Mouse (Mus musculus) layer of hippocampus, postnatal 36 days (tissue): ENCODE results near the gene Bcap29. TPM values are rescaled to one million over a fixed set of nuclear protein-coding genes. Genes with fewer than 3 reads are reported as not detected.
"Not testable (repeated sequence)": the region's sequence is repeated elsewhere in the genome, so short reads cannot be mapped to it uniquely, and the experiment has no call there.

Source experiments
- DNase-seq, 2 experiments: peaks; one replicate each; pipeline ENCODE4 v3.0.0; 2022
- total RNA-seq, 2 experiments: library from RNA; stranded (reverse); gene quantifications; 2 replicates each; pipeline ENCODE4 v1.2.3; 2021

Bcap29 gene
- total RNA-seq = 10 to 100 TPM; 35.1 to 42.4 TPM

DNA sequence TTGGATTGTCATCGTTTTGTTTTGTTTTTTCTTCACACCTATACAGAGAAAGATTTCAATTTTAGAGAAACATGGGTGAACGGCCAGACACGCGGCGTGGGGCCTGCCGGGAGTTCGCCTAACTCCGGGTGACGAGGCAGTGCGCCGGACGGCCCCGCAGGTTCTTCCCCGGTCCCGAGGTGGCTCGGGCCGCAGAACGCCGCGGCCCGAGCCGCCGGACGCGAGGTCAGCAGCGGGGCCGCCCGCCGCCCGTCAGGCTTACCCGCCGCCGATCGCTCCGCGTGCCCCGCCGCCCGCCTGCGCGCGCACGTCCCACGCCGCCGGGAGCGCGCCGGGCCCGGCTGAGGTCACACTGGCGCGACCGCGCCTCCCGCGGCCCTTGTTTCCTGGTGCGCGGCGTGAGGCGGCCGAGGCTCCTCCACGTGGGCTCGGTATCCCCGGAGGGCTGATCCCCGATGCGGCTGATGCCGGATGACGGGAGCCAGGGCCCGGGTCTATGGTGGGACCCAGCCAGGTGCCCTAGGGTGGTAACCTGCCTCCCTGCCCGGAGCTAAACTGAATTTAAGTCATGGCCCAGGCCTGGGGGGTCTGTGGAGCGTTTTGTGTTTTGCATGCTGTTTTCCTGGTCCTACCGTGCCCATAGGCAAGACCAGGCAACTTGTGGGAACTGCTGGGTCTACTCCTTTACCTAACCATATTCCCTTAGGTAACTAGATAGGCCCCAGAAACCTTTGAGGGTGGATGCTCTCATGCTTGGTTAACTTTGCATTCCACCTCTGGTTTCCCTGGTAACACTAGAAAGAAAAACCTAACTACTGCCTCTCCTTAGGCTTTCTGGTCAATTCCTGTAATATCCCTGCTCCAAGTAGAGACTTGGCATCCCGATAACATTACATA, at the start of gene Bcap29:
TSS of gene Bcap29 (minus strand) at position 316 of the 897 bp plus-strand sequence.
- DNase-seq = peak; percentile 43 to 49

DNA sequence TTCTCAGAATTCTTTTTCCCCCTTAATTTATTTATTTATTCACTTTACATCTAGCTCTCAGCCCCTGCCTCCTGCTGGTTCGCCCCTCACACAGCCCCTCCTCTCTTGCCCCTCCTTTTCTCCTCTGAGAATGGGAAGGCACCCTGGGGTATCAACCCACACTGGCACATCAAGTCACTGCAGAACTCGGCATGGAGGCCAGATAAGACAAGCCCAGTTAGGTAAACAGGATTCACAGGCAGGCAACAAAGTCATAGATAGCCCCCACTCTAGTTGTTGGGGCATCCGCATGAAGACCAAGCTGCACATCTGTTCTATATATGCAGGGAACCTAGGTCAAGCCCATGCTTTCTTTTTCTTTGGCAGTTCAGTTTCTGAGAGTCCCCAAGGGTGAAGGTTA, 32.7 kb upstream of the Bcap29 start:
- no peak for DNase-seq

DNA sequence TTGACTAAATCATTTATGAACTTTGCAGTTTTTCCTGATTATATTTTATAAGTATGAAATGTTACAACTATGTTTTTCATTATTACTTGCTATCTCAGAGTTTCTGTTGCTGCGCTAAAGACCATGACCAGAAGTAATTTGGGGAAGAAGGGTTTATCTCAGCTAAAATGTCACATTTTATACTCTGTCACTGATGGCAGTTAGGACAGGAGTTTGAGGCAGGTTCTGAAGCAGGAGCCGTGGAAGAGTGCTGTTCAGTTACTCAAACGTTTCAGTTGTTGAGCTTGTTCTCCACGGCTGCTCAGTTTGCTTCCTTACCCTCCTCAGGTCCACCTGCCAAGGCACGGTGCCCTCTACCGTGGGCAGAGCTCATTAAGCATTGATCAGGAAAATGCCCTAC, 31.5 kb upstream of the Bcap29 start:
- DNase-seq = no peak

DNA sequence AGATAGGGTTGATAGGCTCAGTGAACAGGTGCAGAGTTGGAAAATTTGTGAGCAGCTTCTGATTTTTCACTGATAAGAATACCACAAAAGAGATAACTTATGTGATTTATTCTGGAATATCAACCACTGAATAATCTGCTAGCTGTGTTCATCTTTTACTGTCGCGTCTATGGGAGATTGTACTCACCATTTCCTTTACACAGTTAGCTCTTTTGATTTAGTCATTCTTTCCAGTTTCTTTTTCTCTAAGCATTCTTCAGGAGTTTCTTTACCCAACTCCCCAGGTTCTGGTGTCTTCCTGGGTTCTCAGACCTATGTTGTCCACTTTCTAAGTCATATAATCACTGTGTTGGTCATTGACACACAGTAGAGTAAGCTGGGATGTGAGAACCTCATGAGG, 22.4 kb upstream of the Bcap29 start:
- DNase-seq = no peak

DNA sequence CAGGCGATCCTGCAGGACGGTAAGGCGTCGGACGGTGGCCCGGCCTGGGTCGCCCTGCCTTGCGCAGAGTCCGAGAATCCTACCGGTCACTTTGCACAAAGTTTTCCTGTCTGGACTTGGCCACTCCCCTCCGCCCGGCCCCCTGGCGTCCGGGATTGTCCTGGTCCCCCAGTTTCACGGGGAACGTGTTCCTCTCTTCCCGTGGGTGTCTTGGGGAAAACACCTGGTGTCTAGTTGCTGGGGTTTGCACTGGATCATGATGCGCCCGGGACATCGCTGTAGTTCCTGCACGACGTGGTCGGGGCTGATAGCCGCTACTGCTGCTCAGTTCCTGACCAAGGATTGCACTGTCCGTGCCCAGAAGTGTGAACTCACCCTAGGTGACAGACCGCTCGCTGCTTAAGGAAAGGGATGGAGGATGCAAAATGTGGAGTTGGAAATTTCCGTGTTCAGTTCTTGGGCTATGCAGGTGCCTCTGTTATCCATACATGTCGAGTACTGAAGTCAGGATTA, 20.6 kb upstream of the Bcap29 start:
- no peak for DNase-seq

DNA sequence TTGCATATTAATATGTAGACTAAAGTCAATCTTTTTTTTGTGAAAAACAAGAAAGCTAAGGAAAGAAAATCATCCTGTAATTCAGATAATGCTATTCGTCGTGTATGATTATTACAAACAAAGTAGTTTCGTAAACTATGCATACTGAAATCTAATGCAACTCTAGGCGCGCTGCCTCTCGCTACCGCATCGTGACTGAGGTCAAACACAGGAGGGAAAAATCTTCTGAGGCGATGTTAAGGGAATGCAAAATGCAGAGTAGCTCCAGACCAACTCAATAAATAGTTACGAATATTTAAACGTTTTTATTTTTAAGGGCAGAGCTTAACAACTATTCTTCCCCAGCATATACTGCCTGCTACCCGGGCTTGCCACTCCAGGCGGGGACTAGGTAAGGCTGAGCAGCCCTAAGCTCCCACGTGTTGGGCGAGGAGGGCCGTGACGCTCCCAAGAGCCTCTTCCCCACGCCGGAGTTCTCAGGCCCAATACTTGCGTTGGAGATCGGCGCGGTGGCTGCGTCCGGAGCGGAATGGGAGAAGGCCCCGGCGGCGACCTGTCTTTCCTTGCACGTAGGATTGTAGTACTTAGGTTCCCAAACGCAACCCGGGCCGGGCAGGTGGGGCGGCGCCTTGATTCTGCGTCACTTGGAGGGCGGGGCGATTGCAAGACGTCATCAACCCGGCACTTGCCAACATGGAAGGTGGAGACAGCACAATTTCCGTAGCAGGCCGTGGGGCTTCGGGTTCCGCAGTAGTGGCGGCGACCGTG, 19.9 kb upstream of the Bcap29 start, which contains the start of the genes Dus4l and Cog5:
TSS of gene Dus4l (minus strand) at position 630 of the 768 bp plus-strand sequence.
TSS of gene Cog5 (plus strand) at position 673 of the 768 bp plus-strand sequence.
- DNase-seq = peak; percentile 97 to 98

DNA sequence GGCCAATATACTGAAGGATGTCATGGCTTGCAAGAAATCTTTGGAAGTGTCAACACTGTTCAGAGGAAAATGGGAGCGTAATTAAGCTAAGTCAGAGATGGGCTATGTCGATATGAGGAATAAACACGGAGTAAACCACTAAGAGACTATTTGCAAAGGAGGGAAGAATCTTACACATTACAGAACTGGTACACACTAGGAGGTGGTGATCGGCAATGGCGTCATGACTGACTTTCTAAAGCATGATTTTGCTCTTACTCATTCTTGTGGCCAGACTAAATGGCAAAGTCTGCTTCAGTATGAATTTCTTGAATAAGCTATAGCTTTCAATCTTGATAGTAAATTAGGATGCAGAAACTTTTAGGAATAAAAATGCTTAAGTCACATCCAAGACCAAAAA, 19.2 kb upstream of the Bcap29 start:
- DNase-seq = no peak

DNA sequence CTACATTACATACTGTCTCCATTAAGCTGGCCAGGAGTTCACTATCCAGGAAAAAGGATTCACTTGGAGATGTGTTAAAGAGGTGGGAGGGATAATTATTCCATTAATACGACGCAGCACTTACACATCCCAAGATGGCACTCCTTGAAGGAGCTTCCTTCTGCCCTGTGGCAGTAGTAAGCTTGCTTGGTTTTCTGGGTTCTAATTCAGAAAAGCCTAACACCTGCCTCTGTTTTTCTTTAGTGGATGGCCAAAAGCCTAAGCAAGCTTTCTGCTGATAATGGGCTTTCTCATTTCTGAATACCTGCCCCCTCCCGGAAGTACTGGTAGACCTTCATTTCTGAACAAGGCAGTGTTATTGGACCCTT, 766 bp upstream of the Bcap29 start:
- no peak for DNase-seq

DNA sequence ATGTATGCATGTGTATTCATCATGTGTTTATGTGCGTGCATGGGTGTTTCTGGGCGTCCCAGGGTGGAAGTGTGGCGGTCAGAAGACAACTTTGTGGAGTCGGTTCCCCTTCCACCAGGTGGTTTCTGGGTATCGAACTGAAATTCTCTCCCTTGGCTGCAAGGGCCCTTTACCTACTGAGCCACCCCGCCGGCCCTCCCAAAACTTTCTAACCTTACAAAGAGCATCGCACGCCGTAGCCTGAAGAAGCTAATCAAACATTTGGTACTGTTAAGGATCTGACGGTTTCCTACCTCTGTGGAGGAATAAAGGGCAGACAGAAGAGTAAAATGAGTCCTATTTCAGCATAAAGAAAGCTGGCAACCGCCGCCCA, 502 bp downstream of the Bcap29 start:
- no peak for DNase-seq

DNA sequence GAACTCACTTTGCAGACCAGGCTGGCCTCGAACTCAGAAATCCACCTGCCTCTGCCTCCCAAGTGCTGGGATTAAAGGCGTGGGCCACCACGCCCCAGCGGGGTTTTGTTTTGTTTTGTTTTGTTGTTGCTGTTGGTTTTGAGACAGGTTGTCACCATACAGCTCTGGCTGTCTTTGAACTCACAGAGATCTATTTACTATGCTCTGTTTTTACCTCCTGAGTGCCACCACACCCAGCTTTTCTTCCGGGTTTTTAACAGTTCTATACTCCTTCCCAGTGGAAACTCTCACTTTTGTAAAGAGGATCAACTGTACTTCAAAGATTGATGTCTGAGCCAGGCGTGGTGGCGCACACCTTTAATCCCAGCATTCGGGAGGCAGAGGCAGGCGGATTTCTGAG, 6.1 kb downstream of the Bcap29 start:
- DNase-seq = not testable (repeated sequence)

DNA sequence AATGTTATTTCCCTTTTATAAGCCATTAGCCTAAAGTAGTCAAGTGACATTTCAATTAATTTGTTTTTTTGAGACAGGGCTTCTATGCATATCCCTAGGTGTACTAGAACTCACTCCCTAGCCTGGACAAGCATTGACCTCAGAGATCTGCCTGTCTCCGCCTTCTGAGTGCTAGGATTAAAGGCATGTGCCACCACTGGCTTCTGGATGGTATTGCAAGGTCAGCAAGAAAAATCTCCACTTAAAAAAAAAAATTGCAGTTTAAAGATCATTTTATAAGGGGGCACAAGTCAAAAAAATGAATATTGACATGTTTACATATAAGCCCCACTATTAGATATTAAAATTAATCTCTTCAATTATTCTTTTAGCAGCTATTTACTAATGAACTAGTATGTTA, 9.4 kb downstream of the Bcap29 start:
- no peak for DNase-seq

DNA sequence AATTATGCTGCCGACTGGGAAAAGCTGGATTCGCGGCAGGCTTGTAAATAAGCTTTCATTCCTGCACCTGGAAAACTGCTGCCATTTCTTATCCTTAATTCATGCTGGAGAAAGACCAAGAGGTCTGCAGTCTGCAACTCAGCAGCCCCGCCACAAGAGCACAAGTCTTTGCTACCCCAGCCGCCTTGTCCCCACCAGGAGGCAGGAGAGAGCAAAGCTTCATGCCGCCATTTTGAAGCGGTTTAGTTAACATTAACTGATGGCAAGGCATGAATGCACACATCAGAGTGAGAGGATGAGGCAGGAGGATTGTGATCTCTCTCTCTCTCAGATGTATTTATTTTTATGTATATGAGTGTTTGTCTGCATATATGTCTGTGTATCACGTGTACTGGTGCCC, 14.4 kb downstream of the Bcap29 start:
- DNase-seq = no peak

DNA sequence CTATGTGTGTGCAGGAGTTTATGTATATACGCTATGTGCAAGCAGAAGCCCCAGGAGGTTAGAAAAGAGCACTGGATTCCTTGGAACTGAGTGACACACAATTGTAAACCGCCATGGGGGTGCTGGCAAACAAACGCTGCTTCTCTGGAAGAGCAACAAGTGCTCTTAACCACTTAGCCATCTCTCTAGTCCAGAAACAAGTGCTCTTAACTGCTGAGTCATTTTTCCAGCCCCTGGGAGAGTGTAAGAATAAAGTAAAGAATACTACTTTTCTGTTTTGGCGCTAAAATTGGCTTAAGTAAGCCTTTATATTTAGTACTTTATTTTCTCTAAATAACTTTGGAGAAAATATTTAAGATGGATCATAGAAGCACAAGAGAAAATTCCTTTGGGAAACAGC, 21.1 kb downstream of the Bcap29 start:
- DNase-seq = no peak

DNA sequence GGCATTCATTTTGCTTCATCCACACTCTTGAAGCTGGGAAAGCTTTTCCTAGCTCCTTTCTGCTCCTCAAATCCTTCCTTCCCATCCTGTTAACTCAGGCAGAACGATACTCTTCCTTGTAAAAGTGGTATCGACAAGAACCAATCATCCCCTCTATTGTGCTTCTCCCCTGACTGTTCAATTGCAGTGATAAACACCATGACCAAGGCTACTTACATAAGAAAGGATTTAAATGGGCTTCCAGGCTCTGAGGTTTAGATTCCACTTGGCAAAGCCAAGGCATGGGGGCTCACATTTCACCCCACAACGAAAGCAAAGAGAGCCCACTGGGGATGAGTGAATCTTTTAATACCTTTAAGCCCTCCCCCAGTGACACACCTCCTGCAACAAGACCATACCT, 26.3 kb downstream of the Bcap29 start:
- DNase-seq = no peak

DNA sequence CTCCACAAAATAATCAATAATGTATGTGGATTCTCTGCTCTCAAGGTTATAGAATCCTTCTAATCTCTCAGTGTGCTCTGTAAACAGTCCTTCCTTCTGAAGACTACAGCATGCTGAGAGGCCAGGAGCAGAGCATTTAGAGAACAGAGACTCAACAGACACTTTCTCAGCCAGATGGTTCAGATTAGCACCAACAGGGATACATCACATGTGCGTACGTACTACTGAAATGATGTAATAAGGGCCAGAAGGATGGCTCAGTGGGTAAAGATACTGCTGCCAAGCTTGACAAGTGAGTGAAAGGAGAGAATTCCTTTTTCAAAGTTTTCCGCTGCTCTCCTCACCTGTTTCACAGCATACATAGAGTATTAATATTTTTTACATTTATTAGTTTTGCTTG, 29.6 kb downstream of the Bcap29 start:
- no peak for DNase-seq

DNA sequence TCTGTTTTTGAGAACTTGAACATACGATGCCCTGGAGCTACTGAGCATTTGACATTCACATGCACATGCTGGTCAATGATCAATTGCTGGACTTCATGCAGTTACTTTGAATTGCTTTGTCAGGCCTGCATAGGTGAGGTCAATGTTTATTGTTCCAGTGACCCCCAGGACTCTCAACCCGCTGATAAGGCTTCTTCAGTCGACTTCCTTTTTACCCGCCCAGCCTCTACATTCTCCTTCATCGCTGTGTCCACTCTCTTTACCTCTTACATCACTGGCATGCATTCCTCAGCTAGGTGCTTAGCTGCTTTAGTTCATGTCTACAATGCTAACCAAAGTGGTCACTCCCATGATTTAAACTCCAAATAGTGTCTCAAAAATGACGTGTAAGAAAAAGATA, 30.9 kb downstream of the Bcap29 start:
- no peak for DNase-seq

DNA sequence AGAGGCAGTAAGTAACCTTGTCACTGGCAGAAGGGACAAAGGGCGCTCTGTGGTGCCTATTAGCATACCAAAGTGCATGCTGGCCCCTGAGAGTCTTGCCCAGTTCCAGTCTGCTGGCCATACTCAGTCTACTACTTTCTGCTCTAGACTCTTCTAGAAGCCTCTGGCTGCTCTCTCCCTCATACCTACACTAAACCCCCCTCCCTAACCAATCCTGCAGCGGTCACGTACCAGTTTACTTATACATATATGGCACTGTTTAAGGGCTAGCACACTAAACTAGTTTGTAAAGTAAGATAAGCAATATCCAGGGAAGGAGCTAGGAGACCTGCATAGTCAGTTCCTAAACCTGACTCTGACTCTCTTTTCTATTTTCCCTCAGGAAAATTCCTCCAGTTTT, 40.2 kb downstream of the Bcap29 start:
- no peak for DNase-seq

DNA sequence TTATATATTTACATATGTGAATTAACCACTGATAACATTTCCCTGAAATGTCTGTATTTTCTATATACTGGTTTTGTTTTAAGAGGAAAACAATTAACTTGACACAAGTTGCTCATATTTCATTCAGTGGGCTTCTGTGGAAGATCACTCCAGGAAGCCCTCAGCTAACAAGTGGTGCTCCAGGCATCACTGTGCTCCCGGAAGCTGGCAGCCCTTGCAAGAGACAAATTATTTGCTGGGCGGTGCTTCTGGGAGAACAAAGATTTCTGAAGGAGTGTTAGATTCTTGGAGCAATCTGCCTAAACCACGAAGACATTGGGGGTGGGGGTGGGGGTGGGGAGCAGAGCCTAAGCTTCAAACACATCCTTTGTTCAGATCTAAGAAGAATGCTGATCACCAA, 42.4 kb downstream of the Bcap29 start:
- DNase-seq = no peak

DNA sequence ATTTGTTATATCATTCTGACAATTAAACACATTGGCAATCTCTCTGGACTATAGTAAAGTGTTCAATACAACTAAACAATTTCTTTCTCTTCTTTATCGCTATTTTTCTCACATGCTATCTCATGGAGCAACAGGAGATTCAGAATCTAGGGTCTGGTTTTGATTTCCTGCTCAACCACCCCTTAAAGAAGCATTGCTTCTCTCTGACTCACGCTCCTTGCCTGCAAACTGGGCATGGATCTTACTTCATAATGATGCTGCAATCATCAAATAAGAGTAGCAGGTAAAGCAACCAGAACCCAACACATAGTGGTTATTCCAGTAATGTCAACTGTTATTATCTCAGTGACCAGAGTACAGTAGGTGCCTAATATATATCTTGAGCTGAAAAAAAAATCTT, 50.7 kb downstream of the Bcap29 start:
- DNase-seq = no peak

DNA sequence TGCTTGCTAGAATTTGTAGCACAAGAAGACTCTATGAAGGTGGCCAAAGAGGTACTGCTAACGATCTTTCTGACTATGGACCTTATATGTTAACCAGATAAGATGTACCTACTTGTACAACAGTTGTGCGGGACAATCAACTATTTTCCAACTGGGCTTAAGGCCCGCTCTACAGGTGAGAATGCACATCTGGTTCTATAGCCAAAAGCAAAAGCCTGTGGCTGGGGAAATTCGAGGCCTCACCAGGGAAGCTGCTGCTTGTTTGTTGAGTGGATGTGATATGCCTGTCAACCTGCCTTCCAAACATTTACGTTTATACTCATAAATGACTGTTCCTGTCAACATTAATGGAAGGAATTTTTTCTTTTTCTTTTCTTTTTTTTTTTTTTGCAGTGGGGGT, 52.4 kb downstream of the Bcap29 start:
- no peak for DNase-seq

DNA sequence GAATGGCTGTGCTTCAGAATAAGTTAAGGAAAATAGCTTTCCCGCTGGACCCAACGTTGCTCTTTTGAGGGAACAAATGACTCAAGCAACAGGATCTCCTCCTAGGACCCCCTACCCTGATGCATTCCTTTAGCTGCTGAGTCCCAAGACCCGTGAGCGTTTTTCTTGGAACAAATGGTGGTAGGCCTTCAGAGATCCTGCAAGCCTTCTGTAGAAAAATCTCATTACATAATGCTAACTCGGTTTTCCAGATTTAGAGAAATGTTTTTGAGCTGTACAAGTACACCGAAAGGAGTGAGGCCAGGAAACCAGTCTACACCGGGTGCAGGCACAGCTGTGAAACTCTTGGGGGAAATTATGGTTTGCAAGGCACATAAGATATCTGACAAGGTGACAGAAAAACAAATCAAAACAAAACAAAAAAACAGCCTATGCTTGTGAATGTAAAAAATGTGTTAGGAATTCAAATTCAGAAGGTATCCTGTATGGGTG, 53.1 kb downstream of the Bcap29 start:
- DNase-seq = peak; percentile 16 to 18

DNA sequence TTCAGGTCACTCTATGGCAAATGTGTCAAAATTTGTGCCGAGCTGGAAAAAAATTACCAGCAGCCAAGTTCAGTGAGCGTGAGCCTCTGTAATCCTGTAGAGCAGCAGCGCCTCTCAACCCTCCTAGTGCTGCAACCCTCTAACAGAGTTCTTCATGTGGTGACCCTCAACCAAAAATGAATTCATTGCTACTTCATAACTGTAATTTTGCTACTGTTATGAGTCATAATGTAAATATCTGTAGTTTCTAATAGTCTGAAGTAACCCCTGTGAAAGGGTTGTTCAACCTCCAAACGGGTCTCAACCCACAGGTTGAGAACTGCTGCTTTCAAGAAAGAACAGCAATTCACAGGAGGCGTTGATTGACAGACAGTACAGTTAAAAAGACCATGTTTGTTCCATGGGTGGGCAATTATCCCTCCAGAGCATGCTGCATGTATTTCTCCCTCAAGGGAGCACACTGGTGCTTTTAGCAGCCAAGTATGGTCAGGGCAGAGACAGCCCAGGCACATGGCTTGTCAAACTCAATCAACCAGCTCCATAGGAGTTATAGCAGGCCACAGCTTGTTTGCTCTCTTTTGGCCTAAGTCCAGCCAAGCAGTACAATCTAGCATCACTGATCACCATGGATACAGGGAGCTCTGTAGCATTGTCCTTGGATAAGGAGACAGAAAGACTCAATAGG, 53.7 kb downstream of the Bcap29 start:
- DNase-seq = no peak
